Mouse (Mus musculus) heart, embryonic 11.5 days (tissue): ENCODE measurements at regions not wholly inside any gene's neighbourhood (a gene's known extent, or its start where the extent isn't known, plus 50 kb on each side); places are given as distances from the start of the nearest gene placed in this dataset.

Experiments used
- ATAC-seq: fragments of 200-750 bp; cut with Nextera tagmentation; replicated peaks from 2 replicates; pipeline ENCODE4 v1.8.0; 2017; ENCODE audit warnings: moderate library complexity; ENCODE audit not compliant: insufficient number of reproducible peaks, low FRiP score, low TSS enrichment
- H3K27ac ChIP-seq: fragments of 300-500 bp; sonication (generic); 2 replicates; pipeline ENCODE4 v1.5.1; 2014; ENCODE audit warnings: mild to moderate bottlenecking, low read depth, low read length
- H3K27me3 ChIP-seq: fragments of 300-500 bp; sonication (generic); 2 replicates; pipeline ENCODE4 v1.6.1; 2014; ENCODE audit warnings: mild to moderate bottlenecking, low read length, mixed read lengths; ENCODE audit not compliant: control insufficient read depth, insufficient read depth
- H3K36me3 ChIP-seq: fragments of 300-500 bp; sonication (generic); 2 replicates; pipeline ENCODE4 v1.6.1; 2014; ENCODE audit warnings: mild to moderate bottlenecking, low read length, moderate library complexity, mixed read lengths; ENCODE audit not compliant: control insufficient read depth, insufficient read depth
- H3K4me1 ChIP-seq: fragments of 300-500 bp; sonication (generic); 2 replicates; pipeline ENCODE4 v1.6.1; 2014; ENCODE audit warnings: low read length; ENCODE audit not compliant: control insufficient read depth, insufficient read depth
- H3K4me2 ChIP-seq: fragments of 300-500 bp; sonication (generic); 2 replicates; pipeline ENCODE4 v1.6.1; 2014; ENCODE audit warnings: mild to moderate bottlenecking, moderate library complexity
- H3K4me3 ChIP-seq: fragments of 300-500 bp; sonication (generic); 2 replicates; pipeline ENCODE4 v1.5.1; 2014; ENCODE audit warnings: low read depth, low read length
- H3K9ac ChIP-seq: fragments of 300-500 bp; sonication (generic); 2 replicates; pipeline ENCODE4 v1.6.1; 2014; ENCODE audit warnings: mild to moderate bottlenecking, low read depth, low read length, moderate library complexity
- H3K9me3 ChIP-seq: fragments of 300-500 bp; sonication (generic); replicated peaks from 2 replicates; pipeline ENCODE4 v1.6.1; 2016; ENCODE audit warnings: low read length; ENCODE audit not compliant: control insufficient read depth
- WGBS: fragments of 180-500 bp; shearing (Covaris S2); extraction: QIAGEN DNeasy Blood & Tissue Kit; methylation state at CpG from one replicate; pipeline ENCODE4 v1.1.7; 2014; ENCODE audit not compliant: insufficient replicate concordance; 5-methylcytosine and 5-hydroxymethylcytosine counted together

DNA sequence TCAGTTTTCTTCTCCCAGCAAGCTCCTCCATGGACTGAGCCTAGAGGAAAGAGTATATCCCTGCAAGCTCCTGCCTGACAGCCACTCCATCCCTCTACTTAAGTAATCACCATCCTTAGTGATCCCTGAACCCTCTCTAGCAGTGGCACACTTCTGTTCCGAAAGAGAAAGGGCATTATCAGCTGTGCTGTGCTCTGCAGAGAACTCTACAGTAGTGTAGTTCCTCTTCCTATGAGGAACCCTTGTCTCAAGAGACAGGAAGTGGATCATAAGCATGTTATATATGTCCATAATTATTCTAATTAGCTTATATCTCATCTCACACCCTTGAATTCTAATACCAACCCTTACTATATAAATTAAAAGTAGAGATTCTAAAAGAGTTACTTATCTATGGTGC, 259.2 kb upstream of the Thbs1 start:
- no peak for ATAC-seq
- Histone ChIP-seq H3K36me3 (no peaks in the 10 kb centered on the region), H3K4me1 (no peaks in the 10 kb centered on the region), H3K27me3 (no peaks in the 10 kb centered on the region), H3K9me3 (no peaks in the 10 kb centered on the region), H3K9ac (no peak overlapping the region), H3K4me3 (no peak overlapping the region), H3K27ac (no peak overlapping the region), H3K4me2 (no peak overlapping the region)
- WGBS, result 39% methylated on average over 1 of the region's 1 CpGs

DNA sequence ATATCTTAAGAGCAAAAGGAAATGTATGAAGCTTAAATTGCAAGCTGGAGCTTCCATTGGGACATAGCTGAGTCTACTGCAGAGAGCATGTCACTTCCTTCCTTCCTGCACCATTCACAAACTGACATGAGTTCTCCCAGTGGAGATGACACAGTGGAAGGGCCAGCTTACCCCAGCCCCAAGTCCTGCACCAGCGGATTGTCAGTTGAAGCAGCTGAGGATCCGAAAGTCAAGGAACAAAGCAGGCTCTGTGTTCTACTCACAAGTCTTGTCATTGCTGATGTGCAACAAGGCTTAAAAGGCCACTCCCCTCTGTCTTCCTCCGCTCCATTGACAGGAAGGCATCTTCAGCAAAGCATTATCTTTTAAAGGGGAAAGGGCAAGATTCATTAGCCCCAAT, 249.4 kb upstream of the Thbs1 start:
- 69% methylated on average over 3 of the region's 3 CpGs for WGBS
- ATAC-seq, result no peak

DNA sequence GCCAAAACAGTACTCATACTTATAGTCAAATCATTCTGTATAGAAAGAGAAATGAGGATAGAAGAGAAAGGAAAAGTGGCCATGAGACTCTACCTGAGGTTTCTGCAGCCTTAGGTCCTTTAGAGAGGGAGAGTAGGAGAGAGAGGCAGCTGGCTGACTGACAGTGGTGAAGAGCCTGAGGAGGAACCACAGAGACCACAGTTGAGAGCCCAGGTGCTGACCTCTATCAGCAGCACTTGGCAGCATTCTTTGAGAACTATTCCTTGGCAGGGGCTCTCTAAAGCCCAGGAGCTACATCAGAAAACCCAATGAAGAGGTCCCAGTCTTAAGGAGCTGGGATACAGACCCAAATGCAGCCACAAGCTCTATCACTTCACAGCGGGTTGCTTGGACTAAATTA, 246.6 kb upstream of the Thbs1 start:
- no peak for ATAC-seq
- Histone ChIP-seq H3K9ac (no peak overlapping the region), H3K9me3 (no peaks in the 10 kb centered on the region; the same call in 1 of the 2 replicates), H3K27me3 (no peaks in the 10 kb centered on the region), H3K4me3 (no peak overlapping the region), H3K4me2 (no peak overlapping the region), H3K4me1 (no peaks in the 10 kb centered on the region), H3K27ac (no peak overlapping the region), H3K36me3 (no peaks in the 10 kb centered on the region)
- WGBS, result 87% methylated on average over 1 of the region's 1 CpGs

More for the DNA sequence above, 249.4 kb upstream of the Thbs1 start:
- no peak overlapping the region for H3K27ac ChIP-seq
- H3K9ac ChIP-seq, result no peak overlapping the region
- H3K9me3 ChIP-seq, result no peaks in the 10 kb centered on the region; the same call in 1 of the 2 replicates
- no peaks in the 10 kb centered on the region for H3K36me3 ChIP-seq
- no peak overlapping the region for H3K4me2 ChIP-seq
- H3K4me3 ChIP-seq, result no peak overlapping the region
- H3K4me1 ChIP-seq, result no peaks in the 10 kb centered on the region
- H3K27me3 ChIP-seq, result no peaks in the 10 kb centered on the region

DNA sequence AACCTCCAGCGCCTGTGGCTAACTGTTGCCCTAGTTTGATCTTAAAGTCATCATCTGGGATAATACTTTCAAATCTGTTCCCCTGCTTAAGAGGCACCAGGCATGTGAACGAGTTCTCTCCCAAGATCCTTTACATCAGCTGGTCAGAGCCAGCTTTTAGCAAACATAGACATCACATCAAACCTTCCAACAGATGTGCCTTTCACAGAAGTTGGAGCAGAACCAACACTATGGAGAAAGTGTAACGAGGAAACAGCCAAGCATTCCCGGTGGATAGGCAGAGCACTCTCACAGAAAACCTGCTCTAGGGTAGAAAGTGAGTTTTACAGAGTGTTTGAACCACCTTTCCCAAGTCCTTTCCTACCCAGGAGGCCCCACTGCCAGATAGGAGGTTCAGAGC, 244.7 kb upstream of the Thbs1 start:
- H3K36me3 ChIP-seq, result no peaks in the 10 kb centered on the region
- no peak overlapping the region for H3K4me3 ChIP-seq
- 70% methylated on average over 4 of the region's 4 CpGs for WGBS
- no peaks in the 10 kb centered on the region for H3K27me3 ChIP-seq
- H3K9me3 ChIP-seq, result no peaks in the 10 kb centered on the region
- no peak for ATAC-seq
- H3K4me2 ChIP-seq, result no peak overlapping the region
- no peak overlapping the region for H3K27ac ChIP-seq
- no peak overlapping the region for H3K9ac ChIP-seq
- peaks cover 6% of the 10 kb centered on the region; the same call in 1 of the 2 replicates for H3K4me1 ChIP-seq

DNA sequence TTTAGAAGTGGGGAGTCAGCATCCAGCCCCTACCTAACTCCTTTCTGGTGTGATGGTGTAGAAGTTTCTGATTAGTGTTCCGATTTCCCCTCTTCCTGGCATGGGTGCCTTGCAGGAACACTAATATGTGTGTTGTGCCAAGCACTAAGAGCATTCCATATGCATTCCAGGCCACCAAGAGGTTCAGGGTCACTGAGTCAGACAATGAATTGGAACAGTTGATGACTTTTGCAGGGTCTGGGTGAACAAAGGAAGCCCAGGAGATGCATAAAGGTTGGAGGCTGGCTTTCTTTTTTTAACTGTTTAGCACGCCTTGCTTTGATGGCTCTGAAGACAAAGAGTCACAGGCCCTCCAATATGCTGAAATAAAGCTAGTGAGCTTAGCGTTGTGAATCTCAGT, 244.3 kb upstream of the Thbs1 start:
- H3K36me3 ChIP-seq, result no peaks in the 10 kb centered on the region
- no peak overlapping the region for H3K4me3 ChIP-seq
- no peaks in the 10 kb centered on the region for H3K9me3 ChIP-seq
- no peaks in the 10 kb centered on the region for H3K27me3 ChIP-seq
- ATAC-seq, result no peak
- H3K9ac ChIP-seq, result no peak overlapping the region
- H3K27ac ChIP-seq, result no peak overlapping the region
- WGBS, result 71% methylated on average over 3 of the region's 3 CpGs
- H3K4me1 ChIP-seq, result peaks cover 6% of the 10 kb centered on the region; the same call in 1 of the 2 replicates
- H3K4me2 ChIP-seq, result no peak overlapping the region

DNA sequence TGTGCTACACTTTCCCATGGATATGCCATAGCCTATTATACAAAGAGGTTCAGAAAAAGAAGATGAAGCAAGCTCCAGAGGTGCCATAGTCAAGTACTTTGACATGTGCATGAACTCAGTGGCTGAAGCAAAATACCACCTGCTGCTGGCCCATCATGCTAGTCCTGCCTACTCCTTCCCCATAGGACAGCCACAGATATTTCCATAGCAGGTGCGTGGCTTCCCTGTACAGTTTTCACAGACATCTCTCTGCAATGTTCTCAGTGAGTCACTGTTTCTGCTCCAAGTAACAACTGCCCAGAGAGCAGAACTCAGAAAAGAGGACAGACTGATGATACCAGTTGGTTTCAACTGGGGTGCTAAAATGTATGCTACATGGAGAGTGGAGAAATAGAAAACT, 242.8 kb upstream of the Thbs1 start:
- Histone ChIP-seq H3K27me3 (no peaks in the 10 kb centered on the region), H3K27ac (no peak overlapping the region), H3K4me2 (no peak overlapping the region), H3K4me1 (peaks cover 6% of the 10 kb centered on the region; the same call in 1 of the 2 replicates), H3K4me3 (no peak overlapping the region), H3K9ac (no peak overlapping the region), H3K9me3 (no peaks in the 10 kb centered on the region), H3K36me3 (no peaks in the 10 kb centered on the region)
- 96% methylated on average over 1 of the region's 1 CpGs for WGBS
- no peak for ATAC-seq

DNA sequence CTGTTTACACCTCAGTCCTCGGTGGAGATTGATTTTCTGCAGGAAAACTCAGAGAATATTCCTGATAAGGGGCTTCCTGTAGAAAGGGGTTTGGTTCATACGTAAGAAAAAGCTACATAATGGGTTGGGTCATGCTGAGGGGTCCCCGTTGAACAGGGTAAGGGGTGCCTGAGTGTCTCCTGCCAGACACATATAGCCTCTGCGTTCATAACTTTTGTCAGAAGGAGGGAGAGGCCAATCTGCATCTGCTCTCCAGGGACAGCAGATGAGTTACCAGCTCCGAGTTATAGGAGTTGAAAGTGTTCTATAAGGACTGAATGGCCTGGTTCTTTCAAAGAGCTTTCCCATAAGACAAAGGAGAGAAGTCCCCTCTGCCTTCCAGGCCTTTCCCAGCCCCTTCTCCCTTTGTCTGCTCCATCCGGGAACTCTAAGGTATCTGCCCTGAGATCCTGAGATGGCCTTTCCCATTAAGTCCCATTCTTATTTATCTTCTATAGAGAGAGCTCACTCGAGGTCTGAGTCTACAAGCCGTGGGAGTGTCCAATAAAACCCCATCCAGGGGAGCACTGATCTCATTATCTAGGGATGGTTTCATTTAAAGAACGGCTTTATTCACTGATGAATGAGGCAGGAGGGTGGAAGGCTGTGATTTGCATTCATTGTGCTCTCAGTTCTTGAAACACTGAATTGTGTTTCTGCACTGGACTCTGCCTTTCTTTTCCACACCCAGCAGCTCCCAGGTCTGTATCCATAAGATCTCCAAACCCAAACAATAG, 240.0 kb upstream of the Thbs1 start:
- H3K4me2 ChIP-seq, result no peak overlapping the region

DNA sequence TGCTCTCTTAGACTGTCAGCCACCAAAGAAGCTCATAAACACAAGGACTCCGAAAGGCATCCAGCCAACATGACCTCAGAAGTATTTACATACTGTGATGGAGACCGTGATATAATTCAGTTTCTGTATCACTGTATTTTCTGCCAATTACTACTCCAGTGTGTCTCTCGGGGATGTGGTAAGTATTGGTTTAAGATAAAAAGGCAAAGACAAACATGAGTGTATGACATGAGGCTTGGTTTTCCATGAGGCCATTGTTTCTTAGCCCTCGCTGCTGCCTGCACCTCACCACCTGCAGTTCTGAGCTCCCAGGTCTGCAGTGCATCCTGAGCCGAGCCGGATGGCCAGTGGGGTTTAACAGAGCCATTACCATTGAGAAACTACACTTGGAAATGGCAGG, 233.9 kb upstream of the Thbs1 start:
- Histone ChIP-seq H3K36me3 (no peaks in the 10 kb centered on the region), H3K9ac (no peak overlapping the region), H3K4me1 (no peaks in the 10 kb centered on the region), H3K4me2 (no peak overlapping the region), H3K27me3 (no peaks in the 10 kb centered on the region), H3K27ac (no peak overlapping the region), H3K4me3 (no peak overlapping the region), H3K9me3 (no peaks in the 10 kb centered on the region)
- no peak for ATAC-seq
- WGBS, result 62% methylated on average over 6 of the region's 6 CpGs

More for the DNA sequence above, 240.0 kb upstream of the Thbs1 start:
- no peak overlapping the region for H3K27ac ChIP-seq
- H3K36me3 ChIP-seq, result no peaks in the 10 kb centered on the region
- H3K9me3 ChIP-seq, result no peaks in the 10 kb centered on the region
- H3K4me1 ChIP-seq, result peaks cover 6% of the 10 kb centered on the region; the same call in 1 of the 2 replicates
- 54% methylated on average over 9 of the region's 9 CpGs for WGBS
- no peak overlapping the region for H3K4me3 ChIP-seq
- no peak overlapping the region for H3K9ac ChIP-seq
- ATAC-seq, result no peak
- H3K27me3 ChIP-seq, result no peaks in the 10 kb centered on the region

DNA sequence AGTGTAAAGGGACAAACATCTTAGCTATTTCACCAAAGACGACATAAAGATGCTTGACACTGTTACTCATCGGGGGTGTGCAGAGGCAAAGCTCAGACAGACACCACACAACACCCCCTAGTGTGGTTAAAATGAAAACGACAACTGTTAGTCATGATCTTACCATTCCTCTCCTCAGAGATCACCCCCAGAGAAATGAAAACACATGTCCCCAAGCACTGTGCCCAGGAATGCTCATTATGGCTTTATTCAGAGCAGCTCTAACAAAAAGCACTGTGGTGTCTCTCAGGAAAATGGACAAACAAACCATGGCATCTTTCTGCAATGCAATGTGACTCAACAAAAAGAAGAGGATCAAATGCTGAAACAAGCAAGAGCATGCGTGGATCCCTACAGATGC, 229.5 kb upstream of the Thbs1 start:
- H3K27ac ChIP-seq, result no peak overlapping the region
- H3K9ac ChIP-seq, result no peak overlapping the region
- no peaks in the 10 kb centered on the region for H3K9me3 ChIP-seq
- H3K36me3 ChIP-seq, result no peaks in the 10 kb centered on the region
- no peaks in the 10 kb centered on the region for H3K4me1 ChIP-seq
- no peak overlapping the region for H3K4me3 ChIP-seq
- no peaks in the 10 kb centered on the region for H3K27me3 ChIP-seq
- no peak overlapping the region for H3K4me2 ChIP-seq
- WGBS, result 77% methylated on average over 4 of the region's 4 CpGs
- ATAC-seq, result no peak
